Mouse (Mus musculus) olfactory bulb, adult 2 months (tissue): Measurements from ENCODE around the gene Fsip1.

Experiments
- CTCF ChIP-seq: fragments of 200-500 bp; IDR thresholded peaks from 2 replicates; pipeline ENCODE4 v1.5.1; 2012; ENCODE audit warnings: low read depth, mild to moderate bottlenecking, low read length, moderate library complexity; ENCODE audit not compliant: insufficient read depth
- POLR2A ChIP-seq: fragments of 200-500 bp; IDR thresholded peaks from 2 replicates; pipeline ENCODE4 v1.6.1; 2012; ENCODE audit warnings: mild to moderate bottlenecking, low read depth, low read length, moderate library complexity; ENCODE audit not compliant: insufficient read depth

GRCm38 (mm10) chr2:118248016-118248415 is 8.8 kb downstream of the Fsip1 start:
- TF ChIP-seq POLR2A (no peak), CTCF (no peak)
